Mouse (Mus musculus) layer of hippocampus, adult 2 months (tissue): Measurements from ENCODE around the gene Lamb3. TPM values are rescaled to one million over a fixed set of nuclear protein-coding genes. Genes with fewer than 3 reads are reported as not detected.
A peak's percentile ranks its signal among the peaks of the same experiment; 100 is the strongest.

ENCODE experiments used
- DNase-seq, 2 experiments: peaks; one replicate each; pipeline ENCODE4 v3.0.0; 2022; ENCODE audit warnings: low spot score in 2 of 2
- H3K27ac ChIP-seq: fragments of 200-600 bp; 2 replicates; pipeline ENCODE4 v1.8.1; 2022
- H3K4me3 ChIP-seq: fragments of 200-600 bp; 2 replicates; pipeline ENCODE4 v1.8.1; 2022; ENCODE audit warnings: mild to moderate bottlenecking
- CTCF ChIP-seq: fragments of 200-600 bp; conservative IDR thresholded peaks from 2 replicates; pipeline ENCODE4 v1.8.1; 2022; ENCODE audit warnings: antibody characterized with exemption, mild to moderate bottlenecking, moderate library complexity
- total RNA-seq, 2 experiments: library from RNA; stranded (reverse); gene quantifications; 2 replicates each; pipeline ENCODE4 v1.2.3; 2021

The Lamb3 gene
- total RNA-seq, 2 experiments from 2014 or later: 0.82 to 1.4 TPM

DNA sequence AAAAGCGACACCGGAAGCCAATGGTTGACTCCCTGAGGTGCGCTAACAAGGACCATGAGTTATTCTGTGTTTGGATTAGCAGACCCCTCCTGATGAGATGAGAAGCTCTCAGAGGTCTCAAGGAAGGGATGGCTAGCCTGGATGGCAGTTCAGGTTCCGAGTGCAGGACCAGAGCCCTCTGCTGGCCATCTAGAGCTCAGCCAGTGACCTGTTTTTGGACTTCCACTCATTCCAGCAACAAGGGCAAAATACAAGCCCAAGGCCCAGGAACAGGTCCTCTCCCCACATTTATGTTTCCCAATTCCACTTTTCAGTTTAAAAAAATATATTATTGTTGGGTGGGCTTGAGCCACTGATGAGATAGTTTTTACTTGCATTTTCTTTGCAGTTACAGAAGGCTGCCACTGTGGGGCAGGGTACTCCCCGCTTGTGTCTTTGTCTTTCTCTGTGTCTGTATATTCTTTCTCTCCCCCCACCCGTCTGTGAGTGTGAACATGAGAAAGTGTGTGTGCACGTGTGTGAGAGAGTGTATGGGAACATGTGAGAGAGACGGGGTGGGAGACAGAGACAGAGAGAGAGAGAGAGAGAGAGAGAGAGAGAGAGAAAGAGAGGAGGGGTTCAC, 175.5 kb downstream of the Lamb3 start:
- peak overlapping the region; percentile 37 for H3K4me3 ChIP-seq
- DNase-seq: peak in 1 of 2 experiments; percentile 34
- H3K27ac ChIP-seq: peak overlapping the region; percentile 21; the same call in 1 of the 2 replicates
- TF ChIP-seq CTCF: peak; percentile 89

GRCm38 (mm10) chr1:193386136-193386535, 178.6 kb downstream of the Lamb3 start:
- peak; percentile 69 to 83 for DNase-seq
- H3K4me3 ChIP-seq: no peak overlapping the region
- no peak overlapping the region for H3K27ac ChIP-seq
- peak; percentile 99 for TF ChIP-seq CTCF

DNA sequence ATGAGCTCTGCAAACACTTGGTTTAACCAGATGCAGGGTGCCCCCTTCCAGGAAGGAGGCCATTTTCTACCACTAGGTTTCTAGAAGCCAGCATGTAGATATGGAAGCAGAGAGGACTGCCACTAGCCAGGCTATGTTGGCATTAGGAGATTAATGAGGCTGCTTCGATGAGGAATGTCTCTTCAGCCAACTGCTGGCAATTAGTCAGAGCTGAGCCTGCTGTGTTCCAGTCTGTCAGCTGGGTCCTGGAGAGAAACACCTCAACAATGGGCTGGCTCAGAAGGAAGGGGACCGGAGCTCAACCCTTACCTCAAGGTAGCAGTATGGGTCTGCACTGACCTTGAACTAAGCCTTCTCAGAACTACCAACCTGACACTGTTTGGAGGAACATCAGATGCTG, 179.7 kb downstream of the Lamb3 start:
- Histone ChIP-seq H3K4me3 (no peak overlapping the region), H3K27ac (no peak overlapping the region)
- no peak for TF ChIP-seq CTCF
- no peak for DNase-seq

GRCm38 (mm10) chr1:193389505-193389904, 182.0 kb downstream of the Lamb3 start:
- Histone ChIP-seq H3K4me3 (no peak overlapping the region), H3K27ac (no peak overlapping the region)
- TF ChIP-seq CTCF: no peak
- no peak for DNase-seq

- no peak for DNase-seq
- H3K4me3 ChIP-seq: no peak overlapping the region
- no peak overlapping the region for H3K27ac ChIP-seq
- no peak for TF ChIP-seq CTCF
Observed at GRCm38 (mm10) chr1:193390004-193390403, 182.5 kb downstream of the Lamb3 start.

DNA sequence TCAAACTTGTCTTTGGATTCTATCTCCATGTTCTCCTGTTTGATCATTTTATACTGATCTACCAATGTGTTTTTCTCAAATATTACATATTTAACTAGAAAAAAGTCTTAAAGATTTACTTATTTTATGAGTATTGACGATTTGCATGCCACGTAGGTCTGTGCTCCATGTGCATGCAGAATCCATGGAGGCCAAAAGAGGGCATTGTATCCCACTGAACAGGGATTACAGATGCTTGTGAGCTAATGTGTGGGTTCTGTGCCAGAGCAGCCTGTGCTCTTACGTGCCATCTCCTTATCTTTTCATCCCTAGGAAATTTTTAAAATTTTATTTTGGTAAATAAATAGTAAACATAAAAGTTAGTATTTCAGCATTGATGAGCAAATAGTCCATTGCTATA, 184.8 kb downstream of the Lamb3 start:
- H3K4me3 ChIP-seq: no peak overlapping the region
- no peak overlapping the region for H3K27ac ChIP-seq
- TF ChIP-seq CTCF: peak; percentile 27; the same call in 1 of the 2 replicates
- DNase-seq: no peak

Other genes starting within 250 kb of the Lamb3 start
- gene Syt14, start 171.9 kb upstream of the Lamb3 start, total RNA-seq: 10 to 100 TPM; 26.6 to 31.1 TPM
- gene Diexf, start 77.4 kb upstream of the Lamb3 start, total RNA-seq: 10 to 100 TPM; 22.9 to 24.8 TPM
- gene Irf6, start 54.6 kb upstream of the Lamb3 start, total RNA-seq: under 1 TPM; 0.49 to 0.66 TPM
- gene A130010J15Rik, start 39.7 kb upstream of the Lamb3 start, total RNA-seq: 1 to 10 TPM; 5.1 to 5.3 TPM
- gene Traf3ip3, start 6.0 kb upstream of the Lamb3 start, total RNA-seq: 1 to 10 TPM; 1.6 to 2.4 TPM
- 10 to 100 TPM; 42.9 to 52.8 TPM for gene Hsd11b1, start 56.4 kb downstream of the Lamb3 start, total RNA-seq
- 10 to 100 TPM in 1 of 2 experiments, 1 to 10 TPM in 1; 8.5 to 10.0 TPM for gene G0s2, start 65.5 kb downstream of the Lamb3 start, total RNA-seq
- 10 to 100 TPM; 23.6 to 24.4 TPM for gene Camk1g, start 162.6 kb downstream of the Lamb3 start, total RNA-seq